Mouse (Mus musculus): ENCODE data around the gene Vmn1r237.
A peak's percentile ranks its signal among the peaks of the same experiment; 100 is the strongest.

Vmn1r237 gene

GRCm38 (mm10) chr17:21311565-21311964 lies at the start of gene Vmn1r237:
Gene Vmn1r237, plus strand, starts transcription at chr17:21311865.
- no peak for DNase-seq

DNA sequence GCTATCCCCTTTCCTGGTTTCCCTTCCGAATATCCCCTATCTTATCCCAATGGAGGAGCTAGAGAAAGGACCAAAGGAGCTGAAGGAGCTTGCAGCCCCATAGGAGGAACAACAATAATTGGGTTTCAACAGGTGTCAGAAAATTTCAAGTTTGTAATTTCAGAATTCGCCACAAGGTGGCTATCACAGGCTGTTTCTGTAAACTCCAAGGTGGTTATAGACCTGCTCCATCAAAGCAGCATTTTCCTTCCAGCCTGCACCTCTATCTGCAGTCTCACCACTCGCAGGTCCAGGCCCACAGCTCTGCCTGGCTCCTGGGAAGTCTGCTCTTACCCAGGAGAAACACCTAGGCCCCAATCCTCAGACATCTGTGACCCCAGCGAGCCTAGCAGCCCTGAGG lies 39.6 kb upstream of the Vmn1r237 start:
- peak; percentile 14 to 30 for DNase-seq

- no peak for DNase-seq
These were observed 29.0 kb upstream of the Vmn1r237 start, which contains the start of gene Vmn1r236 for GRCm38 (mm10) chr17:21282642-21283041. Gene Vmn1r236, plus strand, starts transcription at chr17:21282942.

DNA sequence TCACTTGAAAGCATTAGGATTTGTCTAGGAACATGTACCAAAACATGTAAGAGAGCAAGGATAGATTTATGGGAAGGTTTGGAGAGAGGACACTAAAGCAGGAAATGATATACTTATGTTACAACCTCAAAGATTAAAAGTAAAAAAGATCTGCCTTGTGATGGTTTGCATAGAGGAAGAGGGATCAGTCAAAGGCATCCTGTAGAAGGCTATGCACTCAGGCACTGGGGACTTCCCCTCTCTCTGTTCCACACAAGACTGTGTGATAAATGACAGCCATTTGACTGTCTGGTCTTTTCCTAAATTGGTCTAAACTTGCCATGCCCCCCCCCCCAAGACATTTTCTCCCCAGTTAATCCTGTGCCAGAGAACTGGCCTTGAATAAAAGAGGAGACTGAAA lies 27.3 kb upstream of the Vmn1r237 start:
- DNase-seq: no peak

DNA sequence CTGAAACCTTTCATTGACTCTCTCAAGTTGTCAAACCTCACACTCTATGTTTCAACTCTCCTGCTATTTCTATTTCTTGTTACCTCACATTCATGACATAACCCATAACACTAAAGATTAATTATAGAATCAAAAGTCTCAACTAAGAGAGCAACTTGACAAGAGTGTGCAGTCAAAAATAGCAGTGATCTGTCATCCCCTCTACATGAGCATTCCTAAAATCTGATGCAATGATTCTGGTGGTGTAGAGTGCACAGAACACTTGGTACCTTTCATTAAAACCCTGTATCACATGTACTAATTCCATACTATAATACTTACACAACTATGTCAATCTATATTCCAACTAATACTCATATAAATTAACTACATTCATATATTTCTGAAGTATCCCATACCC lies 22.0 kb upstream of the Vmn1r237 start:
- no peak for DNase-seq
